Mouse (Mus musculus): ENCODE results near the gene Zfyve21.

Gene Zfyve21

GRCm38 (mm10) chr12:111845953-111846352 lies 32.0 kb downstream of the Zfyve21 start:
- no peak for DNase-seq (ENCODE audit: low read depth)

- DNase-seq (ENCODE audit: low read depth) = no peak
Measured at GRCm38 (mm10) chr12:111846815-111847214, 32.8 kb downstream of the Zfyve21 start.

- no peak for DNase-seq (ENCODE audit: low read depth)
Measured at GRCm38 (mm10) chr12:111848300-111848798, 34.4 kb downstream of the Zfyve21 start.

GRCm38 (mm10) chr12:111851235-111851634 lies 37.3 kb downstream of the Zfyve21 start:
- DNase-seq (ENCODE audit: low read depth) = no peak

GRCm38 (mm10) chr12:111851745-111852144 lies 37.8 kb downstream of the Zfyve21 start:
- no peak for DNase-seq (ENCODE audit: low read depth)

- no peak for DNase-seq (ENCODE audit: low read depth)
Measured at GRCm38 (mm10) chr12:111853011-111853436, 39.1 kb downstream of the Zfyve21 start.

GRCm38 (mm10) chr12:111853546-111853945 lies 39.6 kb downstream of the Zfyve21 start:
- DNase-seq (ENCODE audit: low read depth) = no peak

GRCm38 (mm10) chr12:111855448-111855847 lies 41.5 kb downstream of the Zfyve21 start:
- no peak for DNase-seq (ENCODE audit: low read depth)

GRCm38 (mm10) chr12:111864206-111864824 lies 50.3 kb downstream of the Zfyve21 start:
- DNase-seq (ENCODE audit: low read depth) = no peak

- no peak for DNase-seq (ENCODE audit: low read depth)
Measured at GRCm38 (mm10) chr12:111869806-111870205, 55.8 kb downstream of the Zfyve21 start.

GRCm38 (mm10) chr12:111870811-111871210 lies 56.8 kb downstream of the Zfyve21 start:
- no peak for DNase-seq (ENCODE audit: low read depth)

- no peak for DNase-seq (ENCODE audit: low read depth)
Measured at GRCm38 (mm10) chr12:111872079-111872478, 58.1 kb downstream of the Zfyve21 start.

GRCm38 (mm10) chr12:111874601-111875140 lies 60.7 kb downstream of the Zfyve21 start:
- no peak for DNase-seq (ENCODE audit: low read depth)

GRCm38 (mm10) chr12:111875499-111875898 lies 61.5 kb downstream of the Zfyve21 start:
- no peak for DNase-seq (ENCODE audit: low read depth)

GRCm38 (mm10) chr12:111878213-111878612 lies 64.2 kb downstream of the Zfyve21 start:
- peak; percentile 86 for DNase-seq (ENCODE audit: low read depth)

Measured in c-Kit-positive CD71-negative TER-119-negative erythroid progenitor cells, embryonic 14.5 days (primary cell).